Mouse (Mus musculus): Measurements from ENCODE around the gene Ivl. TPM values are rescaled to one million over a fixed set of nuclear protein-coding genes. Genes with fewer than 3 reads are reported as not detected.

Gene Ivl
- polyA plus RNA-seq (2016; fragmentation: Nextera tagmentation; extraction: Ambion mirVana) = not detected in 2 replicates

DNA sequence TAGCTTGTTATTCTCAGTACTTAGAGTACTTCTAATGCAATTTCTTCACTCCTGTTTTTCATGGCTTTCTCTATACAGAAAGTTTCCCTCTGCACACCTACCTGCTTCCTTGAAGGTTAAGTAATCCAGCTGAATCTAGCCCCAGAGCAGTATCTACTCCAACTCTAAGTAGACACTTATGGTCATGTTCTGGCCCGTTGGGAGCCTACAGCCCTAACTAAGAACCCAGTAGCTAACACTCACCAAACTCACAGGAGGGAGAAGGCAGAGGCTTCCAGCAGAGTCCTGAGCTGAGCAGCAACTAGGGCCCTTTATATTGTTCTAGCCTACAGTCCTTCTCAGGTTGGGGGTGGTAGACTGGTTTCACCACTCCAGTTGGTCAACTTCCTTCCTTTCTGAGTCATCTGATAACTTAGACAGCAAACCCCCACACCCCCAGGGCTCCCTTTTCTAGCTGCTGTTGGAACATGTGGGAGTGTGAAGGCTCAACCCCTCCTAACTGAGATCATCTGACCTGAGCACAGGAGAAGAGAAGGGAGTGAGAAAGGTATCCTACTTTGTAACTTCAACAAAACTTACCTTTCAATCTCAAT is at the start of gene Ivl:
Gene Ivl, minus strand, starts transcription at position 287 of the 593 bp plus-strand sequence.
- no peak for ATAC-seq (ENCODE audit: insufficient number of reproducible peaks, low FRiP score)
- no peak within 1 kb of the TSS for H3K4me3 ChIP-seq
- H3K9me3 ChIP-seq (replicated peaks) = no peaks in the 10 kb centered on the region
- H3K9ac ChIP-seq = no peak within 1 kb of the TSS
- WGBS = 54% methylated on average over 1 of the region's 1 CpGs
- H3K4me2 ChIP-seq = no peak within 1 kb of the TSS
- 0 out of 2 replicates have a peak, but pooled peaks cover 4% of the 10 kb centered on the region for H3K4me1 ChIP-seq (replicated peaks)
- no peaks in the 10 kb centered on the region for H3K27me3 ChIP-seq (replicated peaks)
- H3K27ac ChIP-seq (ENCODE audit: poor library complexity, severe bottlenecking) = no peak within 1 kb of the TSS
- H3K36me3 ChIP-seq = no peaks in the 10 kb centered on the region

DNA sequence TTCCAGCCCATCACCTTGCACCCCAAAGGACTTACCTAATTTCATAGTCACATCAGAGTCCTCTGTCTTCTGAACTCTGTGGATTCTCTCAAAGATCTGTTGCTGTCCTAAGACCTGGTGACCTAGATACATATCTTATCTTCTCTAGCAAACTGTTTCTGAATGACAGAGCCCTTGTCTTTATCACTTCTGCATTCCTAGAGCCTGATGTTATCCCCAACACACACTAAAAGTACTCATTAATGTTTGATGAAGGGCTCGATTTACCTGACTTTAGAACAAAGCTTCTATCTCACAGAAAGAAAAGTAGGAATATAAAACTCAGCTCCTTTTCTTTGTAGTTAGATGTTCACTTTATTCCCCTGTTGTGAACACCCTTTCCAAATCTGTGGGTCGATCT is 48.0 kb upstream of the Ivl start, which contains the start of gene Lce6a:
Gene Lce6a, minus strand, starts transcription at position 101 of the 400 bp plus-strand sequence.
- no peak within 1 kb of the TSS for H3K9ac ChIP-seq
- no peak within 1 kb of the TSS for H3K4me3 ChIP-seq
- no peaks in the 10 kb centered on the region for H3K36me3 ChIP-seq
- H3K27me3 ChIP-seq (replicated peaks) = no peaks in the 10 kb centered on the region
- no peaks in the 10 kb centered on the region for H3K9me3 ChIP-seq (replicated peaks)
- WGBS = 62% methylated on average over 2 of the region's 2 CpGs
- ATAC-seq (ENCODE audit: insufficient number of reproducible peaks, low FRiP score) = no peak
- H3K27ac ChIP-seq (ENCODE audit: poor library complexity, severe bottlenecking) = no peak within 1 kb of the TSS
- no peaks in the 10 kb centered on the region for H3K4me1 ChIP-seq (replicated peaks)
- no peak within 1 kb of the TSS for H3K4me2 ChIP-seq

DNA sequence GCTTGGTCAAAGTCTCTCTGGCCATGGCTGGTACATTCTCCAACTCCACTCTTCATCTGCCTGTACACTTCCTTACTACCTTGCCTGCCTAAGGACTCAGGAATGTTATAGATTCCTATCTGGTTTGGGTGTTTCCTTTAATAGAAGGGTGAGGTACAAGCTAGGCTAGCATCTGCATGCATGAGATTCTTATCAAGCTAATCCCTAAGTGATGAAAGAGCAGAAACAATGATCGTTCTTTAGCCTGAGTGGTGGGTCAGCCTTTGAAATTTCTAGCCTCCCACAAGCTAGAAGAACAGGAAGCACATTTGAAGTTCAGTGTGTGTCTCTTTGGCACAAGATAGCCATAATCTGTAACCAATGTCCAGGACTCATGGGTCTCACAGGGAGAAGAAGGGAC is 36.3 kb upstream of the Ivl start:
- Histone ChIP-seq H3K27ac (ENCODE audit: poor library complexity, severe bottlenecking) (no peak overlapping the region), H3K27me3 (replicated peaks) (no peaks in the 10 kb centered on the region), H3K9me3 (replicated peaks) (no peaks in the 10 kb centered on the region), H3K9ac (no peak overlapping the region), H3K4me1 (replicated peaks) (no peaks in the 10 kb centered on the region), H3K36me3 (no peaks in the 10 kb centered on the region), H3K4me2 (no peak overlapping the region), H3K4me3 (no peak overlapping the region)
- ATAC-seq (ENCODE audit: insufficient number of reproducible peaks, low FRiP score) = no peak
- WGBS = 38% methylated on average over 1 of the region's 1 CpGs

DNA sequence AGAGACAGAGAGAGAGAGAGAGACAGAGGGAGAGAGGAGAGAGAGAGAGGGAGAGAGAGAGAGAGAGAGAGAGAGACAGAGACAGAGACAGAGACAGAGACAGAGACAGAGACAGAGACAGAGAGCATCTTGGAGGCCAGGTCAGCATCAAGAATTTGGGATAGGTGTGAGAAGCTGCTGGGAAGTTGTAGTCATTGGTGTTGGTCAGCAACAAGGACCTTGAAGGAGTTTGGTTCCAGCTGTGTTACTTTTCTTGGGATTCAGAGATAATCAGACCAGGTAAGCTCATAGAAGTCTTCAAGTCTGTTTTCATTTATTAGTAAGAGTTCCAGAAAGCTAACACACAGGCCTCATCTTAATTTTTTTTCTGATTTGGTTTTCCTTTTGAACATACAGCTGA is 33.9 kb upstream of the Ivl start, which contains the start of gene 2210017I01Rik:
Gene 2210017I01Rik, minus strand, starts transcription at position 101 of the 400 bp plus-strand sequence.
- no peak within 1 kb of the TSS for H3K4me2 ChIP-seq
- ATAC-seq (ENCODE audit: insufficient number of reproducible peaks, low FRiP score) = no peak
- H3K4me3 ChIP-seq = no peak within 1 kb of the TSS
- no peaks in the 10 kb centered on the region for H3K4me1 ChIP-seq (replicated peaks)
- H3K27ac ChIP-seq (ENCODE audit: poor library complexity, severe bottlenecking) = no peak within 1 kb of the TSS
- H3K36me3 ChIP-seq = no peaks in the 10 kb centered on the region
- H3K9me3 ChIP-seq (replicated peaks) = no peaks in the 10 kb centered on the region
- no peak within 1 kb of the TSS for H3K9ac ChIP-seq
- H3K27me3 ChIP-seq (replicated peaks) = no peaks in the 10 kb centered on the region

DNA sequence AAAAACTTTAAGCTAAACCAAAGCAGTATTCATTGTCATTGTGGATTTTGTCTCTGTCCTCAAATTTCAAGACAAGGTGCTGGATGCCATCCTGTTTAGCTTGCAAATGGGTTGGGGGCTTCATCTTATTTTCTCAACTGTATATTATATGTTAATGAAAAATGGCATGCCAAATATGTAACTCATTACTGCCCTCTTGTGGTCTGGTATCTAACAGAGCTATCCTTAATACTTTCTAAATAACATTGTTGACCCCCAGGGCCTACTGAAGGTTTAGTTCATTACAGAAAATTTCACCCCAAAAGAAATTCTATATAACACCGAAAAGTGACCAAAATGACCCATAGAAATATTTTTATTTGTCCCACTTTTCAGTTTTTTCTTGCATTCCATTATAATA is 28.6 kb upstream of the Ivl start:
- H3K27ac ChIP-seq (ENCODE audit: poor library complexity, severe bottlenecking) = no peak overlapping the region
- H3K9ac ChIP-seq = no peak overlapping the region
- WGBS = 25% methylated on average over 1 of the region's 1 CpGs
- no peaks in the 10 kb centered on the region for H3K9me3 ChIP-seq (replicated peaks)
- no peaks in the 10 kb centered on the region for H3K4me1 ChIP-seq (replicated peaks)
- H3K4me3 ChIP-seq = no peak overlapping the region
- no peaks in the 10 kb centered on the region for H3K36me3 ChIP-seq
- H3K27me3 ChIP-seq (replicated peaks) = no peaks in the 10 kb centered on the region
- no peak overlapping the region for H3K4me2 ChIP-seq
- no peak for ATAC-seq (ENCODE audit: insufficient number of reproducible peaks, low FRiP score)

DNA sequence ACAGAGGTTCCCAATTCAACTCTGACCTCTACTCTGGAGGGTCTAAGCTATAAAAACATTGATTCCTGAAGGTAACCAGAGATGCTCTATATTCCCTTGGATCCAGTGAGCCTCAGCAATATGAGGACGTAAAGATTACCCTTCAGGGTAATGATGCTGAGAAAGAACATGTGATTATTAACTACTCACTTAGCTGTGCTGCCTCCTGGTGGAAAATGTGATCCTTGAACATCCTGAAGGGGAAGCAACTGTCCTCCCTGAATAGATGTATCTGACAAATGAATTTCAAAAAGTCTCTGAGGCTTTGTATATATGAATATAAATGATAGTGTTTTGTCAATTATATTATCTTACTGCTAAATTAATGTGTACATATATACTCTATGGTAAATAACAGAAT is 26.9 kb upstream of the Ivl start:
- H3K9ac ChIP-seq = no peak overlapping the region
- no peaks in the 10 kb centered on the region for H3K27me3 ChIP-seq (replicated peaks)
- no peaks in the 10 kb centered on the region for H3K36me3 ChIP-seq
- H3K4me2 ChIP-seq = no peak overlapping the region
- H3K4me3 ChIP-seq = no peak overlapping the region
- H3K27ac ChIP-seq (ENCODE audit: poor library complexity, severe bottlenecking) = no peak overlapping the region
- H3K9me3 ChIP-seq (replicated peaks) = no peaks in the 10 kb centered on the region
- 57% methylated on average over 1 of the region's 1 CpGs for WGBS
- no peak for ATAC-seq (ENCODE audit: insufficient number of reproducible peaks, low FRiP score)
- H3K4me1 ChIP-seq (replicated peaks) = no peaks in the 10 kb centered on the region

DNA sequence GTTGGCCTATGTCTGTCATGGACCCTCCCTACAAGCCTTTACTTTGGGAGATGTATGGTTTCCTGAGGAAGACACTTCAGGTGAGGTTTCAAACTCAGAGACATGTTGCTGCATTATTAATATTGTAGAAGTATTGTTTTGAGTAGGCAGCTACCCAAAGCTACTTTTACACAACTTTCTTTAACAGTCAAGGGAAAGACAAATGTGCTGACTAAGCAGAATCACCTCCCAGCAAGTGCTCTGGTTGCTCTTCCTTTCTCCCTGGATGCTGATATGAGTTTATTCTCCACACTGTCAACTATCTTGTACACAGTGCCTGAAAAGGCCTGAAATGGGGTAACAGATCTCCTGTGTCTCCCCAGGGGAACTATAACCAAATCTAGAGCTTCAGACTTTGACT is 26.4 kb upstream of the Ivl start:
- no peak for ATAC-seq (ENCODE audit: insufficient number of reproducible peaks, low FRiP score)
- Histone ChIP-seq H3K9ac (no peak overlapping the region), H3K27me3 (replicated peaks) (no peaks in the 10 kb centered on the region), H3K4me2 (no peak overlapping the region), H3K4me1 (replicated peaks) (no peaks in the 10 kb centered on the region), H3K36me3 (no peaks in the 10 kb centered on the region), H3K9me3 (replicated peaks) (no peaks in the 10 kb centered on the region), H3K4me3 (no peak overlapping the region), H3K27ac (ENCODE audit: poor library complexity, severe bottlenecking) (no peak overlapping the region)

DNA sequence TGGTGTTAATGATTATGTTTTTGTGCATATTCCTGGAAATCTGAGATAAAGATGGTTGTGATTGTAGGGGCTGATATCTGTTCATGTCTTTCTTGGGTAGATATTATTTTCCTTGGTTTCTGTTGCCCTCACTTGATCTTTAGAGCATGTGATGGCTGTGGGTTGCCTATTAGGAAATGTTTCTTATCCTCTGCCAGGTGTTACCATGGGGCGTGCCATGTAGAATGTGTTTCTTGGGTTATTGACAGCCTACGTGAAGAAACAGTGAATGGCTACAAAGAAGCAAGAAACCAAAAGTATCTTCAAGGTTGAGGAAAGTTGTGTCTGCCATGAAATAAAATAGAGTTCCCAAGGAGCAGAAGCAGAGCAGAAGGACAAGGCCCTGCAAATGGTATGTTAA is 24.9 kb upstream of the Ivl start:
- H3K4me1 ChIP-seq (replicated peaks) = no peaks in the 10 kb centered on the region
- no peaks in the 10 kb centered on the region for H3K36me3 ChIP-seq
- H3K9me3 ChIP-seq (replicated peaks) = no peaks in the 10 kb centered on the region
- no peak overlapping the region for H3K27ac ChIP-seq (ENCODE audit: poor library complexity, severe bottlenecking)
- ATAC-seq (ENCODE audit: insufficient number of reproducible peaks, low FRiP score) = no peak
- no peak overlapping the region for H3K4me2 ChIP-seq
- no peaks in the 10 kb centered on the region for H3K27me3 ChIP-seq (replicated peaks)
- WGBS = 88% methylated on average over 2 of the region's 2 CpGs
- H3K9ac ChIP-seq = no peak overlapping the region
- H3K4me3 ChIP-seq = no peak overlapping the region

DNA sequence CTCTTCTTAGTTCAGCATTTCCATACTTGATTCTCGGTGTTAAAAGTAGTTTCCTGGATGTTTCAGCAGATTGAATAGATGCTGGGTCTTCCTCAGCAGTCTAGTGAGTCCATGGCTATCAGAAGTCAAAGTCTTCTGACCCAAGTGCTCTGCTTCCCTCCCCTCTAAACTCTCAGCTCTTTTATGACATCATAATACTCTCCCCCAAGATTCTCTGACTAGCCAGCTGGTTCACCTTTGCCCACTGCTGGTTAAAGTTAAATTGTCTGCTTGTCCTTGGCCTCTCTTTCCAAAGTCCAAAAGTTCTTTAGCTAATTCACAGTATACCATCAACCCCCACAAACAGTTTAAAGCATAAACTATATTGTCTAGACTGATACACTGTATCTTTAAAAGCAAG is 15.3 kb upstream of the Ivl start, which contains the start of gene Smcp:
Gene Smcp, minus strand, starts transcription at position 140 of the 400 bp plus-strand sequence.
- Histone ChIP-seq H3K36me3 (no peaks in the 10 kb centered on the region), H3K27ac (ENCODE audit: poor library complexity, severe bottlenecking) (no peak within 1 kb of the TSS), H3K9me3 (replicated peaks) (no peaks in the 10 kb centered on the region), H3K4me2 (no peak within 1 kb of the TSS), H3K4me1 (replicated peaks) (no peaks in the 10 kb centered on the region), H3K9ac (no peak within 1 kb of the TSS), H3K4me3 (no peak within 1 kb of the TSS), H3K27me3 (replicated peaks) (no peaks in the 10 kb centered on the region)
- WGBS = 56% methylated on average over 1 of the region's 1 CpGs
- ATAC-seq (ENCODE audit: insufficient number of reproducible peaks, low FRiP score) = no peak

DNA sequence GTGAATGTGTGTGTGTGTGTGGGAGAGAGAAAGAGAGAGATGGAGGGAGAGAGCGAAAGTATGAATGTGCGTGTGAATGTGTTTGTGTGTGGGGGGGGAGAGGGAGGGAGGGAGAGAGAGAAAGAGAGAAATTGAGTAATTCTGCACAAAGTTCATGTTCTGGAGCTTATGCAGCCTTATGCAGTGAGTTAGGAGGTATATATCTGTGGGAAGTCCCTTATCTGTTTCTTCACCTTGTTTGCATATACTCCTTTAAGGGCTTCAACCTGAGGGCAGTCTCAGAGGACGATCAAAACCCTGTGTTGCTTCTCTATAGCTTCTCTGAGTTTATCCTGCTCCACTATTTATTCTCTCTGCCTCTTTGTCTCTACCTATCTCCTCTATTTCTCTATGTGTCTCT is 13.7 kb upstream of the Ivl start:
- Histone ChIP-seq H3K4me2 (no peak overlapping the region), H3K27ac (ENCODE audit: poor library complexity, severe bottlenecking) (no peak overlapping the region)
- WGBS = 64% methylated on average over 3 of the region's 3 CpGs

DNA sequence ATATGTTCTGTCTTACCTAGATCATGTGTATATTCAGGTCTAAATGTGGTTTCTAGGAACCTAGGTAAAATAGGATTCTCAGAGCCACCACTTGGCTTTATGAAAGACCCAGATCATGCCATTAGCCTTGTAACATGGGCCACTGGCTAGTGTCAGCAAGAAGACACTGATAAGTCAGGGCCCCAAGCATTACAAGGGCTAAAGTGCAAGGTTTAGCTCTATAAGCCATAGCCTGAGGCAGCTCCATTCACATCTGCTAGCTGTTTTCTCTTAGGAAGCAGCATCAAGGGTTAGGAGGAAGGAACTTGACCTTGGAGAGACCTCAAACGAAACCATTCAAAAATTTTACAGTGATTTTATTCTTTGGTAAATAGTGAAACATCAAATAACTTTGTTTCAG is 11.5 kb upstream of the Ivl start:
- Histone ChIP-seq H3K4me2 (no peak overlapping the region), H3K27me3 (replicated peaks) (no peaks in the 10 kb centered on the region), H3K27ac (ENCODE audit: poor library complexity, severe bottlenecking) (no peak overlapping the region), H3K9ac (no peak overlapping the region), H3K4me3 (no peak overlapping the region), H3K36me3 (no peaks in the 10 kb centered on the region), H3K9me3 (replicated peaks) (no peaks in the 10 kb centered on the region), H3K4me1 (replicated peaks) (no peaks in the 10 kb centered on the region)
- no peak for ATAC-seq (ENCODE audit: insufficient number of reproducible peaks, low FRiP score)
- 63% methylated on average over 1 of the region's 1 CpGs for WGBS

More for the DNA sequence above, 13.7 kb upstream of the Ivl start:
- no peak overlapping the region for H3K9ac ChIP-seq
- no peaks in the 10 kb centered on the region for H3K9me3 ChIP-seq (replicated peaks)
- ATAC-seq (ENCODE audit: insufficient number of reproducible peaks, low FRiP score) = no peak
- no peaks in the 10 kb centered on the region for H3K4me1 ChIP-seq (replicated peaks)
- no peaks in the 10 kb centered on the region for H3K36me3 ChIP-seq
- no peak overlapping the region for H3K4me3 ChIP-seq
- H3K27me3 ChIP-seq (replicated peaks) = no peaks in the 10 kb centered on the region

DNA sequence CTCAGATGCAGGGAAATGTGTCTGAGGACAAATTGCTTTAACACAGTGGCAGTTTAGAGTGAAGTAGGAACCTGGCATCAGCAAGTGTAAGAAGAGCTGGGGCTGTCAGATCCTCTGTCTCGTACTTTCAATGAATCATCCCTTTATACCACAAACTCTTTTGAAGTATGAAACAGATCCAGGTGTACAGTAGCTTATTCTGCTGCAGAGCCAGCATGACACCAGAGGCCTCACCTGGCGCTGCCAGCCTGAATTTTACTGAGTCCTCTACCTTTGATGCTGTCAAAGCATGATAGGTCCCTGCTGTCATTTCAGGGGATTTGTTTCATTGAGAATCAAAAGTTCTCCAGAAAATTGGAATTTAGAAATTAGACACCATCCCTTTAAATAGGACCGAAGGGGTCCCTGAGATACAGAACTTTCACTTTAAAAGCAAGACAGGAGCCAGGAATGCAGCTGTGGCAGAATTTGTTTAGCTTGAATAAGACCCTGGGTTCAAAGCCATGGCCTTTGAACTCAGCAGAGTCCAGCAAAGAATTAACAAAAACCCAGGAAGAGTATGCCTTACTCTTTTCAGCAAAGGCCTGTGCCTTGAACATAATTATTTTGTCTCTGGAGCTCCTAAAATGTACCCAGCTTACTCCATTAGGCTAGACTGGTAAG is 9.8 kb upstream of the Ivl start:
- no peaks in the 10 kb centered on the region for H3K9me3 ChIP-seq (replicated peaks)
- 65% methylated on average over 3 of the region's 3 CpGs for WGBS
- no peaks in the 10 kb centered on the region for H3K27me3 ChIP-seq (replicated peaks)
- H3K36me3 ChIP-seq = no peaks in the 10 kb centered on the region
- H3K4me2 ChIP-seq = no peak overlapping the region
- no peak overlapping the region for H3K9ac ChIP-seq
- no peak overlapping the region for H3K4me3 ChIP-seq
- ATAC-seq (ENCODE audit: insufficient number of reproducible peaks, low FRiP score) = no peak
- no peaks in the 10 kb centered on the region for H3K4me1 ChIP-seq (replicated peaks)
- H3K27ac ChIP-seq (ENCODE audit: poor library complexity, severe bottlenecking) = no peak overlapping the region
